Mouse (Mus musculus): ENCODE results near the gene BC048679.

The BC048679 gene

GRCm38 (mm10) chr7:81498181-81498580 lies at the start of gene BC048679:
Gene BC048679, minus strand, starts transcription at chr7:81498281.
- no peak for DNase-seq (ENCODE audit: low spot score in 2 of 2)

- DNase-seq (ENCODE audit: low spot score in 2 of 2) = no peak
Observed at GRCm38 (mm10) chr7:81542934-81543333, 44.9 kb upstream of the BC048679 start.

GRCm38 (mm10) chr7:81541924-81542524 lies 43.9 kb upstream of the BC048679 start:
- DNase-seq (ENCODE audit: low spot score in 2 of 2) = peak; percentile 88 to 91

- DNase-seq (ENCODE audit: low spot score in 2 of 2) = peak; percentile 47 to 55
Observed at GRCm38 (mm10) chr7:81540999-81541398, 42.9 kb upstream of the BC048679 start.

- peak; percentile 58 to 64 for DNase-seq (ENCODE audit: low spot score in 2 of 2)
Observed at GRCm38 (mm10) chr7:81539565-81539964, 41.5 kb upstream of the BC048679 start.

GRCm38 (mm10) chr7:81538070-81538675 lies 40.1 kb upstream of the BC048679 start:
- DNase-seq (ENCODE audit: low spot score in 2 of 2) = peak; percentile 54 to 63

- DNase-seq (ENCODE audit: low spot score in 2 of 2) = no peak
Observed at GRCm38 (mm10) chr7:81536478-81536877, 38.4 kb upstream of the BC048679 start.

GRCm38 (mm10) chr7:81531462-81531861 lies 33.4 kb upstream of the BC048679 start:
- DNase-seq (ENCODE audit: low spot score in 2 of 2) = no peak

GRCm38 (mm10) chr7:81528918-81529317 lies 30.8 kb upstream of the BC048679 start:
- no peak for DNase-seq (ENCODE audit: low spot score in 2 of 2)

- DNase-seq (ENCODE audit: low spot score in 2 of 2) = no peak
Observed at GRCm38 (mm10) chr7:81523663-81524017, 25.6 kb upstream of the BC048679 start.

GRCm38 (mm10) chr7:81523008-81523662 lies 25.1 kb upstream of the BC048679 start:
- DNase-seq (ENCODE audit: low spot score in 2 of 2) = peak; percentile 95

GRCm38 (mm10) chr7:81516154-81517030 lies 18.3 kb upstream of the BC048679 start:
- DNase-seq (ENCODE audit: low spot score in 2 of 2) = no peak

- DNase-seq (ENCODE audit: low spot score in 2 of 2) = no peak
Observed at GRCm38 (mm10) chr7:81514906-81515590, 17.0 kb upstream of the BC048679 start.

- no peak for DNase-seq (ENCODE audit: low spot score in 2 of 2)
Observed at GRCm38 (mm10) chr7:81501050-81501449, 3.0 kb upstream of the BC048679 start.

GRCm38 (mm10) chr7:81497171-81497570 lies 910 bp downstream of the BC048679 start:
- no peak for DNase-seq (ENCODE audit: low spot score in 2 of 2)

GRCm38 (mm10) chr7:81493331-81494021 lies 4.6 kb downstream of the BC048679 start, which contains the start of gene Ap3b2:
Gene Ap3b2, minus strand, starts transcription at chr7:81493925.
- peak; percentile 82 to 85 for DNase-seq (ENCODE audit: low spot score in 2 of 2)

GRCm38 (mm10) chr7:81492628-81493027 lies 5.5 kb downstream of the BC048679 start:
- DNase-seq (ENCODE audit: low spot score in 2 of 2) = peak in 1 of 2 experiments; percentile 24

- peak in 1 of 2 experiments; percentile 22 for DNase-seq (ENCODE audit: low spot score in 2 of 2)
Observed at GRCm38 (mm10) chr7:81489649-81490048, 8.4 kb downstream of the BC048679 start.

GRCm38 (mm10) chr7:81480800-81481199 lies 17.3 kb downstream of the BC048679 start:
- no peak for DNase-seq (ENCODE audit: low spot score in 2 of 2)

- DNase-seq (ENCODE audit: low spot score in 2 of 2) = no peak
Observed at GRCm38 (mm10) chr7:81479531-81480090, 18.5 kb downstream of the BC048679 start.

Data from right cerebral cortex, postnatal 10 days (tissue).